Mouse (Mus musculus) cerebellum, adult 11-12 months (tissue): ENCODE results near the gene Zdhhc16.
A peak's percentile ranks its signal among the peaks of the same experiment; 100 is the strongest.
"Not testable (repeated sequence)": the region's sequence is repeated elsewhere in the genome, so short reads cannot be mapped to it uniquely, and the experiment has no call there.

ENCODE experiments used
- DNase-seq: peaks from one replicate; pipeline ENCODE4 v3.0.0; 2022

The Zdhhc16 gene

DNA sequence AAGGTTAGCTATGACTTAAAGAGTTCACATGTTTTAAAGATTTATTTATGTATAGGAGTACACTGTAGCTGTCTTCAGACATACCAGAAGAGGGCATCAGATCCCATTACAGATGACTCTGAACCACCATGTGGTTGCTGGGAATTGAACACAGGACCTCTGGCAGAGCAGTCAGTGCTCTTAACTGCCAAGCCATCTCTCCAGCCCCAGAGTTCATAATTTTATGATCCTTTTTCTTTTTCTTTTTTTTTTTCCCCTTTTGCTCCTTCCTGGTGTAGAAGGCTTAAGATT is 18.7 kb upstream of the Zdhhc16 start:
- not testable (repeated sequence) for DNase-seq

DNA sequence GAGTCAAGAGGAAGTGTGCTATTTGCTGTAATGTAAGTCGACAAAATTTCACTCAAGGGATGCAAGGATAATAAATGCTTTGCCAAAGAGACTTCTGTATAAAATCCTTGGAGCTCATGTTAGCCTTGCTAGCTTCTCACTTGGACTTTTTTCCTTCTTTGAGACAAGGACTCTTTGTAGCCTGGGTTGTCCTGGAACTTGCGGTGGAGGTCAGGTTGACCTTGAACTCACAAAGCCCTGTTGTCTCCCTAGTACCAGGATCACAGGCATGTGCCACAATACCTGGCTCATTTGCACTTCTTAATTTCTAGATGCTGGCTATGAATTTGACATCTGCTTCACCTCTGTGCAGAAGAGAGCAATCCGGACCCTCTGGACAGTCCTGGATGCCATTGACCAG is 18.0 kb upstream of the Zdhhc16 start:
- no peak for DNase-seq

DNA sequence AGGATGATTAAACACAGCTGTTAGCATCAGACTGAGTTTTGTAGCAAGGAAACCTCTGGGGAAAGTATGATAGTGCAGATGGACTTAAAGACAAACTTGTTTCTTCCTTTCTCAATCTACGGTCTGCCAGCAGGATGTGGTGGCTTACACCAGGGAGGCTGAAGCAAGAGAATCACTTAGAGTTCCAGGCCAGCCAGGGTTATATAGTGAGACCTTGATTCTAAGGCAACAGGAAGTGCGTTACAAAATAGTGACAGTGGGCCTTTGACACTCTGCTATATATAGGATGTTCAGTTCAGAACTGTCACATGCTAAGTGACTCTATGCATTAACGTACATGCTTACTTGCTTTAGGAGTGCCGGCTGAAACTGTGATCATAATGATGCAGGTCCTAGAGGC is 16.4 kb upstream of the Zdhhc16 start:
- no peak for DNase-seq

DNA sequence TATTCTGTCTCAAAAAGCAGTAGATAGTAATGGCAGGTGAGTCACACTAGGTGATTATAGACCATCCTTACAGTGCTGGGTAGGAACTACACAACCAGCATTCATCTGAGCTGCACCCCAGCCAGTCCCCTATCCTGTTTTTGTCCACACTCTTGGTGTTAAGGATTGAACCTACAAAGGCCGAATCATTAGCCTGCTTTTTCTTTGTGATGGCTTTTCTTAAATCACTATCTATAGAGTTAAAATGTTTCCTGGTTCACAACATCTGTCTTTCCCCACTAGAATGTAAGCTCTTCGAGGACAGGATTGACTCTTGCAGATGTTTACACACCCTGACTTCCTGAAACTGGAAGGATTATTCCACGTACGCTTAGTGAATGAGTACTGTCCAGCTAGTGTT is 13.8 kb upstream of the Zdhhc16 start:
- DNase-seq: no peak

DNA sequence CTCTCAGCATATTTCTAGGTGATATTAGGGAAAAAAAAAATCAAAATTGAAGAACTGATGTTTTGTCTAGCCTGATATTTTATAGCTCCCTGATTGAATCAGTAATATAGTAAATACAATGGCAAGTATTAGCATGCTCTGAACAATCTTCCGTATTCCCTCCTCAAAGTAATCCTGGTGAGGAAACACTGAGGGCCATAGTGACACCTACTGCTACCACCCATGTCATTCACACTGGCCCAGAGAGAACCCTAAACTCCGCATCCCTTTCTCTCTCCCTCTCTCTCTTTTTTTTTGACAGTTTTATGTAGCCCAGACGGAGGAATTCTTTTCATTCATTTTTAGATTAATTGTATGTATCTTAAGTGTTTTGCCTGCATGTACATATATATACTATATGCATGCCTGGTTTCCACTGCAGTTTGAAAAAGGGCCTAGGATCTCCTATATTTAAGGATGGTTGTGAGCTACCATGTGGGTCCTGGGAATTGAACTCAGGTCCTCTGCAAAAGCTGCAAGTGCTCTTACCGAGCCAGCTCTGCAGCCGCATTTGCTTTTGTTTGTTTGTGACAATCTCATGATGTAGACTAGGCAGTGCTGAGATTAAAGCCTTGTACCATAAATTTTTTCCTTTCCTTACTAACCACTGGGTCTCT is 12.7 kb upstream of the Zdhhc16 start:
- no peak for DNase-seq

DNA sequence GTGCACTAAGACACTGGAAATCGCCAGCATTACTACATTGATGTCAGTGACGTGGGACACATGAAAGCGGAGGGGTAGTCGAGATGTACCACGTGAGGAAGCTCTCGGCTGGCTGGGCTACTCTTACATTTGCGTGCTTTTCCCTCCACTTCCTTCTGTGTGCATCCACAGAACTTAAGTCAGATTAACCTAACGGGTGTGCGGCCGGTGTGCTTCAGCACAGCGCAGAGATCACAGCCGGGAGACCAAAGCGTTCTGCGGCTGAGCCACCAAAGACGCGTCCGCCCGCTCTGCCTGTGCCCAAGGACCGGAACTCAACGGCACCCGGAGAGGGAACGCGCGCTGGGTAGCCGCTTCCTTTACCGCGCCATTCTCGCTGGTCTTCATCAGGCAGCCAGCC is 594 bp upstream of the Zdhhc16 start:
- DNase-seq: no peak

DNA sequence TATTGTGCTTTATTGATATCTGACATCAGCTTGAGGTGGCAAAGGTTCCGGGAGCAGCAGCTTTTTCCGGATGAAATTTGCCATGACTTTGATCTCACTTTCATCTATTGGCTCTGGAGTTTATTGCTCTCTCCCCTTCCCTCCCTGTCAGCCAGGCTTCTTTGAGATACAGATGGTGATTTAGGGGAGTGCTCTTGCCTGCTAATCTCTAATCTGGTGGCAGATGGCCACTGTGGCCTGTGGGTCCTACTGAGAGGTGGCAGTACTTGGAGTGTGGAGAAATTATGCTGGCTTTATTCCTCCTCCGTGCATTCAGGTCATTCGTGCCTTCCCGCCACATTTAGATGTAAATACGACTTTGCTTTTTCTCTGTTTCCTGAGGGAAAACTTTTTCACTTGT is 844 bp downstream of the Zdhhc16 start:
- peak; percentile 19 for DNase-seq

DNA sequence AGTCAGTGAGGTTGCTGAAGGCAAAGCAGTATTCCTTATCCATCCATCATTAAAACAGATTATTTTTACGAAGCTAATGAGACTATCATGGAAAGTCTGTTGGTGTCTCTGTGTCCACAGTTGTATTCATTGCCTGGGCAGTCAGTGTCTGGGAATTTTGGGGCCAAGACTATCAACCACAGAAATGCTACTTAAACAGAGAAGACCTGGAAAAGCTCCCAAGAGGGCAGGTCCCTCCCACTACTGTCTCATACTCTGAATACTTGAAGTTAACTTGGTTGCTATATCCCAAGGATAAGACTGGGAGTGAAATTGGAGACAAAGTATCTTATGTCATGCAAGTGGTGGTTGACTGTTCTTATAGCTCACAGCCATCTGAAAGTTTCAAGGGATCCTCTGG is 2.6 kb downstream of the Zdhhc16 start:
- DNase-seq: no peak

DNA sequence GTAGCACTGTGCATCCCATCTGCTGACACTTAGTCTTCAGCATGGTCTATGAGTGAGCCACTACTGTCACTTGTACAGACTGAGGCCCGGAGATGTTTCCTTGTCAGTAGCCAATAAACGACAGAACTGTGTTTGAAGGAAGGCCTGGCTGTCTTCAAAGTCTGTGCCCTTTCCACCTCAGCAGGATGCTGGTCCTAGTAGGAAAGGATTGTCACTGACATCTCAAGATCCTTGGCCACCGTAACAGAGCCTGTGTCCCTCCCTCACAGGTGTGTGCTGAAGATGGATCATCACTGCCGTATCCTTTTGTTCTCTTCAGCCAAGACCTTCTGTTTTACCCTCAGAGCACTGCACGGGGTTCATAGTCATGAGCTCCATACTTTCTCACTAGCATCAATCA is 5.3 kb downstream of the Zdhhc16 start:
- DNase-seq: no peak

DNA sequence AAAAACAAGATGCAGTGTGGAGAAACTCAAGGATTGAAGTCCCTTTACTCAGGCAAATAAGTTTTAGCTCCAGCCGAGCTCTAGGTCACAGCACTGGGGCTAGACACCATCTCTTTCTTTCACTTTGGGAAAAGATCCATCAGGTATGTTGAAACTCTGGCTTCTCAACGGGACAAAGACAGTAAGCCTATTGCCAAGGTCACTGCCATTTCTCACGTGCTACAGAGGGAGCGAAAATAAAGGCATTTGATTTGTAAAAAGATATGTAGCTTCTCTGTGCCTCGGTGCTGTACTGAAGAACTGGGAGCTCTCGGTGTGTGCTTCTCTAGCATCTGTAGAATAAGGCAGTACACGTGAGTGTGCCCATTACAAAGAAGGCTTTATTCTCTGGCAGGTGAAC is 10.6 kb downstream of the Zdhhc16 start:
- DNase-seq: no peak

DNA sequence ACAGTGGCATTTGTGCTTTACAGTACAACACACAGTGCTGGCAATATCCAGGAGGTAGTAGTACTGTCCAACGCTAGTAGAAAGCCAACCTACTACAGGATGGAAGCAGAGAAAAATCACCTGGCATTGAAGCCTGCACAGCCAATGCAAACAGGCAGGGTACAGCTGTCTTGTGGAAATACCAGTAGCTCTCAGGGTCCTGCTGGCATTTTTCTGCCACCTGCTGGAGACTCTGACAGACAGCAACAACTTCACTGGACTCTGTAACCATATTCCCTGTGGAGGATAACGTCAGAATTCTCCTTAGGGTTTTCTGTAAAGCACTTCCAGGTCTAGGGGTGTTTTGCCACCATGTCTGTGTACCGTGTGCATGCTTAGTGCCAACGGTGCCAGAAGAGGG is 19.0 kb downstream of the Zdhhc16 start:
- no peak for DNase-seq

DNA sequence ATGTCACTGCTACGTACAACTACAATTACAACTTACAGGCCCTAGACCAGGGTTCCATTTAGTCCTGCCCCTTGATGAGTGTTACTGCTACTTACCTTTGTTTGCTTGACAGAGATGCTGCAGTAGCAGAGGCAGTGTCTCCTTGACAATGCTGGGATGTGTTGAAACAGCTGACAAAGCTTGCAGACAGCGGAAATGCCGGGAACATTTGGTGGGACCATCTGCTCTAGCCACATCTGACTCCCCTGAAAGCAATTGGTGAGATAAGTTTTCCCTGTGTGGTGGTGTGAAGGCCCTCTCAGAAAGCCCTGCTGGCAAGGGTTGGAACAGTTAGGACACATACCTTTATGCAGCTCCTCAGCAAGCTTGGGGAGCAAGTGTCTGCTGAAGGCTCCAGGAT is 20.3 kb downstream of the Zdhhc16 start:
- DNase-seq: no peak

DNA sequence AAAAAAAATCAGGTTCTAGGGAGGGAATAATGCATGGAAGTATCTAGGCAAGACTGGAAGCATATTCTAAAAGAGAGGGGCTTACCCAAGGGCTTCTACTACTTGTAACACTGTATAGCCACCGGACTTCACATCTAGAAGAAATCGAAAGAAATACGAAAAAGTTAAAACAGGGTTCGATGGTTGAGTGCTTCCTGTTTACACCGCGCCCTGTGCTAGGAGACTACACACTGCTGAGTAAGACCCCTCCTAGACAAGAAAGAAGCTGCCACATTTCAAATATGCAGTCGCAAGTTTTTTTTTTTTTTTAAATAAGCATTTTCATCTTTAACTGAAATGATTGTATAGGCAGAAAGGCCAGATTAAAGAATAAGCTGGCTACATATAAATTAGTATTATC is 36.3 kb downstream of the Zdhhc16 start:
- no peak for DNase-seq

DNA sequence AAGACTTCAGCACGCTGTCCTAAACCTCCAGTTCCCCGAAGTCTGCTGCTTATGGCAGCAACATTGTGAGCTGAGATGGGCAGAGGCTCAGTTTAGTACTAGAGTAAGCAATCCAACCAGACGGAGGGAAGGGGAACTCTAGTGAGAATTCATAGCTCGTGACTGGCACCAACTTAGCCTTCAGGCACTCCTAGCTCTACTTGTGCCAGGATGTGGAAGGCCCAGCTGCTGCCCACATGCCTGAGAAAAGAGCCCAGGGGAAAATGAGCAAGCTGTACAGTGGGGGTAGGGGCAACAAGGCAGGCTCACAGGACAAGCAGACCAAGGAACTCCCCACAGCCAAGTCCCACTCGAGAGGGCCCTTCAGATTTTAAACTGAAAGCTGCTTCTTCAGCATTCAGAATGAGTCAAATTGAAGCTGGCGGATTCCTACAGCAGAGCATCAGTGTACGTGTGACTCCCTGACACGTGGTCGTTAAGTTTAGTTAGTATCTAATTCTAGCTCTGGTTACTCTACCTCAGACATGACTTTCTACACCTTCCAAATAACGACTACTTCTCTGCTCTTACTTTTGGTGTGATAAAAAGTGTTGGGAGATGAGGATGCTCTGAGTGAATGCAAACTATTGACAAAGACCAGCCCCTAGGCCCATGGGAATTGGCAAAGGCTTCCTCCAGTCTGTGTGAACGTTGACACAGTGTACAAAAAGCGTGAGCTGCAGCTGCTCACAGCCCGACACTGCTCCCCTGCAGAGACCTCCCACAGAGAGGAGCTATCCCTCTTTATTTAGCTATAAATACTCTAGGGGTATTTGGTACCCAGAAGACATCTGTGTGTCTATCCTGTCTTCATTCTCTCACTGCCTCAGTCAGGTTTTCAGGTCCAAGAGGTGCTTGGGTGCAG is 40.9 kb downstream of the Zdhhc16 start:
- DNase-seq: no peak

DNA sequence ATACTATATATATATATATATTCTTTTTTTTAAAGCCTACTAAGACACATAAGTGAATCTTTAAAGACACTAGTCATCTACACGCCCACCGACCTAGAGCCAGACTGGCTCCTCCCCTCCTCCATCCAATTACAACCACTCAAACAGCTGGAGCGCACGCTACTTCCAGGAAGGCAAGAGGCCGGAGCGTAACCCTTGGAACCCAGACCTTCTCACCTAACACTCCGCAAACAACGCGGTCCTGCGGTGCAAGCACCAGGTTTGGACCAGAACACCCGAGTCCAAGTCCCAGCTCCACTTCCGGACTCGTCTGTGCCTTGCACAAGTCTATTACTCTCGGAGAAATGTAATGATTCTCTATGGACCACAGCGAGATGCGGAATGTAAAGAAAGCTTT is 47.1 kb downstream of the Zdhhc16 start:
- no peak for DNase-seq

DNA sequence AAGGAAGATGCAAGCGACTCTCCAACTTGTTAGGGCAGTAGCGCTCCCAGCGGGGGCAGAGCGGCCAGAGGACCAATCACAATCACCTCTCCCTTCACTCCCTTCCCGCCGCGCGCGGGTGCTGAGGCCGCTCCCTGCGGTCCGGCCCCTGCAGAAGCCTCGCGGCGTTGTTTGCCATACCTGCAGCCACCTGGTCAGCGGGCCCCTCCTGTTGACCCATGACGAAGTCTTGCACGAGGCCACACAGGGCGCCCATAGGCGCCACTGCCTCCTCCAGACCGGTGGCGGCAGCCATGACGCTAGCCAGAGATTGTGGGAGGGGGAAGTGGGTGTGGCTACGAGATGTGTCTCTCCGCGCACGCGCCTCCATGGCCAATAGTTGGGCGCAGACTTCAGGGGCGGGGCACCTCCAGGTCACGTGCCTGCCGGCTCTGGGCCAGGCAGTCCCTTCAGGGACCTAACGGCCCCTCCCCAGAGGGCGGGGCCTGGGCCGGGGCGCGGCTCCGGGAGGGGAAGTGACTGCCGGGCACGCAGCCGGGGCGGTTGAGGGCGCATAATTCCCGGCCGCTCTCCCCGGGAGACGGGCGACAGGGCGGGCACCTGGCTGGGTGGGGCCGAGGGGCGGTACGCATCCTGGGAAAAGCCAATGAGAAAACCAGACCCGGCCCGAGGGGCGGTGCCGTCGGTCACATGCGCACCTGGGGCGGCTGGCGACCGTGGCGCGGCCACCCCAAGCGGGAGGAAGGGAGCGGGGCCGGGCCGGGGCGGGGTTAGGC is 47.7 kb downstream of the Zdhhc16 start, which contains the start of gene Mms19:
Mms19 (minus strand) TSS at position 339 of the 776 bp plus-strand sequence.
- peak; percentile 99 for DNase-seq

DNA sequence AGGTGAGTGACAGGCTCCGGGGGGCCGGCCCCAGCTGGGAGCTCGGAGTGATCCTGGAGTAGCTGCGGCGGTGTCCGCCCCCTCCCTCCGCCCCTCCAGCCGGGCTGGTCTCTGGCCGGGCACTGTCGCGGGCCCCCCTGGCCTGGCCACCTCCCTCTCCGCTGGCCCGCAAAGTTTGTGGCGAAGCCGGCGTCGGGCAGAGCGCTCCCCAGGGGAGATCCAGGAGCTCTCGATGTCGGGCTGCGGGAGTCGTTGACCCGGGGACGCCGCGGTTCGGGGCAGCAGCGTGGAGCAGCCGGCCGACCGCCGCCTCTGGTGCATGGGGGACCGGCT is 48.3 kb downstream of the Zdhhc16 start, which contains the start of gene Ubtd1:
Ubtd1 (plus strand) TSS at position 169 of the 333 bp plus-strand sequence.
- DNase-seq: no peak

DNA sequence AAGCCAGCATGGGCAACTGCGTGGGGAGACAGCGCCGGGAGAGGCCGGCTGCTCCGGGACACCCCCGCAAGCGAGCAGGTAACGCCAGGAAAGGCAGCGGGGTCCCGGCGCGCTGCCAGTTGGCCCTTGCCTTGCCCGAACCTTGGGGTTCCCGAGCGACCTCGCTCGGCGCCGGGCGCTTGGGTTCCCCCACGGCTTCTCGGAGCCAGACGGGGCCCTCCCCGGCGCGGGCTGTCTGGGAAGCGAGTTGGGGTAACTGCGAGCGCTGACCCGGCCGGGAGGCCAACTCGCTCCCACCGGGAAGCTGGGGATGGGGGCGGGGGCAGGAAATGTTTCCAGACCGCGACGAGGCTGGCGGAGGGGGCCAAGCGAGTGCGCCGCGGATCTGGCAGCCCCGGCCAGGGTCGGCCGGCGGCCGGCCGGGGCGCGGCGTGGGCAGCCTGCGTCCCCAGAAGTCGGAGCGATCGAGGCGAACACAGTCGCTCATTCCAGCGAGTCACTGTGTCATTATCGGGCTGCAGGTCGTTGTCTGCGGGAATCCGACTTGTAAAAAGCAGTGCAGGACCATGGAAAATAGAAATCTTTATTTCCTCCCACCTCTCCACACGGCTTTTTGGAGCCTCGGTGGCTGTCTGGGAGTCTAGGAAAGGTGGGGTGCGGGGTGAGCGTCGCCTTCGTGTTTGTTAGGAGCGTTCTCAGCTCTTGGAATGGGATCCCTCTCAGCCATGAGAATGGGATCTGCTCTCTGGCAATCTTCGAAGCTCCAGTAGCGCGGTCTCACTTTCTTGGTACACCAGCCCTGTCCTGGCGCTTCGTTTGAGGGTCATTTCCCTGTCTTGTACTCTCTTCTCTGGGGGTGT is 48.9 kb downstream of the Zdhhc16 start:
- DNase-seq: peak; percentile 85

DNA sequence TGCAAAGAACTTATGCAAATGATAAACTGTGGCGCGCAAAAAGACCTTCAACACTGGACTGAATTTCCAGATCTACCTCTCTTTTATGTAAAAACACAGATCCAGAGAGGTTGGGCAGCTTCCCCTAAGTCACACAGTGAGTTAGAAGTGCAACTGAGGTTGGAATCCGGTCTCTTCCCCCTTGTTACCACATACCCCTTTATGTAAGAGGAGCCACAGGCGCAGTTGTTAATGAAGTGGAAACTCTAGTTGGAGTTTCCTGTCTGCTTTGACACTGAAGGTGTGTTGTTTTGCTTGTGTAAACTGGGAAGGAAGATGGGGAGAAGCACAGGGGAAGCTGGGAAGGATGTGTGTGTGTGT is 49.5 kb downstream of the Zdhhc16 start:
- DNase-seq: no peak

DNA sequence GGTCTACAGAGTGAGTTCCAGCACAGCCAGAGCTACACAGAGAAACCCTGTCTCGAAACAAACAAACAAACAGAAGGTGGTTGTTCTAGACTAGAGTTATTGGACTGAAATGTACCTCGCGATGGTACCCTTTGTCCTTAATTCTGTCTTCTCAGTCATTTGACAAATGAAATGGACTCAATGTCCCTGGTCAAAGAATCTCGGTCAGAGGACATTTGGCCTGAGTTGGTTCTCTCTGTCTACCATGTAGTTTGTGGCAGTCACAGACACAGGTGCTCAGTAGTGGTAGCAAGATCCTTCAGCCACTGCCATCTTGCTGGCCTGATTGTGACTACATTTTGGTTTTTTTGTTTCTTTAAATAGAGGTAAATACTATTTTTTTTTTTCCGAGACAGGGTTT is 52.7 kb downstream of the Zdhhc16 start:
- DNase-seq: no peak

DNA sequence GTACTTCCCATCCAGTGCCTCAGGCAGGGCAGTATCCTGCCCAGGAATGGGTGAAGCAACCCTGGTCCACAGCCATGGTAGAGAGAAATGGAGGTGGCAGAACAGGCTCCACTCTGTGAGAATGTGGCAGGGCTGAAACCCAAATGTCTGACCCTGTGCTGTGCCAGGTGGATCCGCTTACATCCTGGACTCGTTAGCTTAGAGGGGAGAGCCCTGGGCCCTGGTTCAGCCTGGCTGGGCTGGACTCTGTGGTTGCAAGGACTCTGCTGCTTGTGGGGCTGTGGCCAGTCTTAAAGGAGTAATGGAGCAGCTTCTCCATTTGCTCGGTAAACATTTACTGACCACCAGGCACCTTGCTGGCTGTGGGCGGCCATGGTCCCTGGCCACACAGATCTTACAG is 53.9 kb downstream of the Zdhhc16 start:
- no peak for DNase-seq

DNA sequence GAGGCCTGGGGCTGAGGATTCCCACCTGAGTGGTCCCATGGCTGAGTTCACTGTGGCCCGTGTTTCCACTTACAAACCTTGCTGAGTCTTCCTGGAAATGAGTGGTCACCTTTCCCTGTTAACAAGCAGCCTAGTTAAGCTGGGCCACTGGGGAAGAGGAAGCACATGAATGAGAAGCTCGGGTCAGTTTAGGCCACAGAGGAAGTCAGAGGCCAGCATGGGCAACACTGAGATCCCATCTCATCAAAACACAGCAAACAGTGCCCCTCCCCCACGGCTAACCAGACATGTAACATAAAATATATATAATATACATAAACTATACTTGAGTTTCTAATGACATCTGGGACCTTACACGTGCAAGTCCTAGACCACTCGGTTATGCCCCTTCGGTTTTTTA is 56.5 kb downstream of the Zdhhc16 start:
- DNase-seq: no peak

DNA sequence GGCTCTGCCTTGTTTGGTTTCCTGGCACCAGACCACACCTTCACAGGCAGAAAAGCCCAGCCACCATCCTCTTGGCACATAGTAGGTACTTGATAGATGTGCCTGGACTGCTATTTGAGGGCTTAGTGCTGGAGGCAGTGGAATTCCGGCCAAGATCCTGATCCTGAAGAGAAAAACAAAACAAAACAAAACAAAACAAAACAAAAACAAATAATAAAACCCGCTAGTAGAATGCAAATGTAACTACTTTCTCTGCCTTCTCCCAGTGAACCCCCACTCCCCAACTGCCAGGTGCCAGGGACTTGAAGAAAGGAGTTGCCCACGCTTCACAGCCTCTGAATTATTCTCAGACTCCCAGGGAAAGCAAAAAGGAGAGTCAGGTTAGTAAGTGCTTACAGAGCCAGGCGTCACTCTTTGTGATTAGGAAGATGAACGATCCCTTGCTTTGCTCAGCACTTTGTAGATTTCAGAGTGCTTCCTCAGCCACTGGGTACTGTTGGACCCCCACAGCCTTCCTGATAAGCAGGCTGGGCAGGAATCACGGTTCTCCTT is 58.7 kb downstream of the Zdhhc16 start:
- DNase-seq: no peak
